Comparison of ENCODE assay signal across 10 mouse cellular contexts in genomic region chr7:37290493-37291045, GRCm38 (mm10).
DNase-seq lines count a peak whose midpoint lies in the region; ATAC-seq and TF ChIP-seq lines count a peak whose summit lies in the region.
"Had no signal": no experiment of that assay in that cellular context is flagged by ENCODE, and none has a peak within 500 bp of the region (broad histone marks: within the 10 kb centered on the region; RNA-seq: fewer than 3 reads in every experiment).

No protein-coding gene starts in this region.

- 26% methylated on average over 19 of the region's 19 CpGs for WGBS in hindbrain, embryonic 11.5 days
- 14% methylated on average over 19 of the region's 19 CpGs for WGBS in midbrain, embryonic 14.5 days
- WGBS in liver, postnatal 0 days (ENCODE audit: insufficient replicate concordance) = 40% methylated on average over 19 of the region's 19 CpGs

- H3K4me1 ChIP-seq in hindbrain, embryonic 11.5 days (replicated peaks; ENCODE audit: control insufficient read depth, insufficient read depth, low read length) = peaks cover 3% of the 10 kb centered on the region; the same call in 1 of the 2 replicates
- H3K4me1 ChIP-seq in midbrain, embryonic 14.5 days (ENCODE audit: control insufficient read depth, insufficient read depth, low read length) = no peaks in the 10 kb centered on the region
- H3K4me1 ChIP-seq in liver, postnatal 0 days (ENCODE audit: insufficient read depth) = no peaks in the 10 kb centered on the region

- H3K27me3 ChIP-seq in hindbrain, embryonic 11.5 days (ENCODE audit: control insufficient read depth, insufficient read depth, low read length) = no peaks in the 10 kb centered on the region
- H3K27me3 ChIP-seq in midbrain, embryonic 14.5 days (ENCODE audit: control insufficient read depth, insufficient read depth, low read length) = no peaks in the 10 kb centered on the region
- H3K27me3 ChIP-seq in liver, postnatal 0 days (ENCODE audit: insufficient read depth, low read length) = no peaks in the 10 kb centered on the region

- no peaks in the 10 kb centered on the region for H3K9me3 ChIP-seq in hindbrain, embryonic 11.5 days (ENCODE audit: control insufficient read depth, low read length)
- no peaks in the 10 kb centered on the region for H3K9me3 ChIP-seq in midbrain, embryonic 14.5 days (ENCODE audit: control insufficient read depth, low read length)
- no peaks in the 10 kb centered on the region for H3K9me3 ChIP-seq in liver, postnatal 0 days (ENCODE audit: low read length)

- no peak overlapping the region for H3K9ac ChIP-seq in hindbrain, embryonic 11.5 days (ENCODE audit: low read depth, low read length)
- H3K9ac ChIP-seq in midbrain, embryonic 14.5 days (replicated peaks; ENCODE audit: low read length) = no peak overlapping the region
- no peak overlapping the region for H3K9ac ChIP-seq in liver, postnatal 0 days (replicated peaks)

- no peak for TF ChIP-seq EP300 in liver, postnatal 0 days (IDR thresholded peaks at IDR 0.05; ENCODE audit: low read depth)

- no peak overlapping the region for H3K27ac ChIP-seq in hindbrain, embryonic 11.5 days (ENCODE audit: low read depth, low read length)
- H3K27ac ChIP-seq in midbrain, embryonic 14.5 days (replicated peaks; ENCODE audit: low read depth, low read length) = no peak overlapping the region
- no peak overlapping the region for H3K27ac ChIP-seq in liver, postnatal 0 days (ENCODE audit: low read depth)

- no peak for TF ChIP-seq CTCF in brain, embryonic 14.5 days (IDR thresholded peaks at IDR 0.05; ENCODE audit: borderline replicate concordance, extremely low read depth, insufficient read depth, insufficient read length)
- TF ChIP-seq CTCF in liver, postnatal 0 days (IDR thresholded peaks at IDR 0.05; ENCODE audit: low read depth) = no peak

- TF ChIP-seq POLR2A in brain, embryonic 14.5 days (IDR thresholded peaks at IDR 0.05; ENCODE audit: borderline replicate concordance, extremely low read depth, insufficient read depth, insufficient read length, poor library complexity, severe bottlenecking) = no peak

- DNase-seq in gastrocnemius, postnatal 25 days = peak; percentile 5
- no peak for DNase-seq in gastrocnemius, adult 18-20 months (ENCODE audit: low spot score)
- DNase-seq in brain, embryonic 14.5 days (ENCODE audit: low read depth) = peak; percentile 31
- DNase-seq in hindbrain, embryonic 11.5 days (ENCODE audit: low spot score) = peak; percentile 36
- DNase-seq in midbrain, embryonic 14.5 days = no peak
- no peak for DNase-seq in urinary bladder, postnatal 4 days (ENCODE audit: low spot score in 2 of 2)
- no peak for DNase-seq in liver, postnatal 0 days
- DNase-seq: kidney, postnatal 36 days; right cerebral cortex, adult 18-20 months had no signal

- H3K4me2 ChIP-seq in hindbrain, embryonic 11.5 days (replicated peaks; ENCODE audit: low read depth, low read length) = peak overlapping the region; percentile 19
- H3K4me2 ChIP-seq in midbrain, embryonic 14.5 days (ENCODE audit: low read length) = peak overlapping the region; percentile 41
- H3K4me2 ChIP-seq in liver, postnatal 0 days (ENCODE audit: low read depth, low read length) = no peak overlapping the region

- ATAC-seq in hindbrain, embryonic 11.5 days (ENCODE audit: low FRiP score) = peak; percentile 47
- no peak for ATAC-seq in midbrain, embryonic 14.5 days (ENCODE audit: low FRiP score, low TSS enrichment)
- no peak for ATAC-seq in monocyte, adult 5-6 weeks (replicated peaks; ENCODE audit: insufficient number of reproducible peaks, low FRiP score, low TSS enrichment, poor library complexity, severe bottlenecking)
- ATAC-seq in liver, postnatal 0 days = no peak

- no peaks in the 10 kb centered on the region for H3K36me3 ChIP-seq in hindbrain, embryonic 11.5 days (ENCODE audit: control insufficient read depth, insufficient read depth, low read length)
- H3K36me3 ChIP-seq in midbrain, embryonic 14.5 days (ENCODE audit: control insufficient read depth, insufficient read depth, low read length) = no peaks in the 10 kb centered on the region
- no peaks in the 10 kb centered on the region for H3K36me3 ChIP-seq in liver, postnatal 0 days (replicated peaks; ENCODE audit: insufficient read depth, low read length)

- H3K4me3 ChIP-seq in hindbrain, embryonic 11.5 days (ENCODE audit: low read depth, low read length) = no peak overlapping the region
- H3K4me3 ChIP-seq in midbrain, embryonic 14.5 days (replicated peaks; ENCODE audit: low read depth, low read length) = no peak overlapping the region
- H3K4me3 ChIP-seq in liver, postnatal 0 days (ENCODE audit: low read depth, low read length) = no peak overlapping the region

Comparison
In these comparisons a context has a peak if more than half of its experiments do, and no peak if none do; other contexts are left out.
1. DNase-seq: peak in gastrocnemius, postnatal 25 days (single experiment), brain, embryonic 14.5 days (single experiment) and hindbrain, embryonic 11.5 days (single experiment); none in gastrocnemius, adult 18-20 months (single experiment), midbrain, embryonic 14.5 days (single experiment), urinary bladder, postnatal 4 days (0 of 2) and liver, postnatal 0 days (single experiment).